Mouse (Mus musculus) hindbrain, embryonic 11.5 days (tissue): Measurements from ENCODE around the gene Ssbp2. TPM values are rescaled to one million over a fixed set of nuclear protein-coding genes. Genes with fewer than 3 reads are reported as not detected.

Experiments used
- ATAC-seq: fragments of 200-750 bp; cut with Nextera tagmentation; 2 replicates; pipeline ENCODE4 v1.8.0; 2017; ENCODE audit warnings: mild to moderate bottlenecking, moderate TSS enrichment, moderate library complexity; ENCODE audit not compliant: low FRiP score
- DNase-seq: peaks from one replicate; pipeline ENCODE4 v3.0.0-alpha.2; 2015; ENCODE audit warnings: low spot score
- H3K27ac ChIP-seq: fragments of 300-500 bp; sonication (generic); 2 replicates; pipeline ENCODE4 v1.5.1; 2014; ENCODE audit warnings: mild to moderate bottlenecking, low read depth, low read length
- H3K27me3 ChIP-seq: fragments of 300-500 bp; sonication (generic); 2 replicates; pipeline ENCODE4 v1.6.1; 2014; ENCODE audit warnings: mild to moderate bottlenecking, low read length, moderate library complexity, mixed read lengths; ENCODE audit not compliant: control insufficient read depth, insufficient read depth
- H3K36me3 ChIP-seq: fragments of 300-500 bp; sonication (generic); 2 replicates; pipeline ENCODE4 v1.6.1; 2014; ENCODE audit warnings: mild to moderate bottlenecking, low read length, moderate library complexity, mixed read lengths; ENCODE audit not compliant: control insufficient read depth, insufficient read depth
- H3K4me1 ChIP-seq: fragments of 300-500 bp; sonication (generic); replicated peaks from 2 replicates; pipeline ENCODE4 v1.6.1; 2014; ENCODE audit warnings: low read length, mixed read lengths; ENCODE audit not compliant: control insufficient read depth, insufficient read depth
- H3K4me2 ChIP-seq: fragments of 300-500 bp; sonication (generic); replicated peaks from 2 replicates; pipeline ENCODE4 v1.6.1; 2014; ENCODE audit warnings: mild to moderate bottlenecking, low read depth, low read length
- H3K4me3 ChIP-seq: fragments of 300-500 bp; sonication (generic); 2 replicates; pipeline ENCODE4 v1.5.1; 2014; ENCODE audit warnings: low read depth, low read length
- H3K9ac ChIP-seq: fragments of 300-500 bp; sonication (generic); 2 replicates; pipeline ENCODE4 v1.6.1; 2014; ENCODE audit warnings: low read depth, low read length
- H3K9me3 ChIP-seq: fragments of 300-500 bp; sonication (generic); 2 replicates; pipeline ENCODE4 v1.6.1; 2016; ENCODE audit warnings: low read length; ENCODE audit not compliant: control insufficient read depth
- WGBS: fragments of 180-500 bp; shearing (Covaris S2); extraction: QIAGEN DNeasy Blood & Tissue Kit; methylation state at CpG from one replicate; pipeline ENCODE4 v1.1.7; 2014; 5-methylcytosine and 5-hydroxymethylcytosine counted together
- polyA plus RNA-seq: library from polyadenylated mRNA; unstranded; fragments of >200 nt; fragmentation: Nextera tagmentation; extraction: Ambion mirVana; gene quantifications from 2 replicates; pipeline ENCODE4 v1.2.1, GENCODE M21; 2014

Gene Ssbp2
- polyA plus RNA-seq, 1 experiment from 2014 or later: 152 TPM

DNA sequence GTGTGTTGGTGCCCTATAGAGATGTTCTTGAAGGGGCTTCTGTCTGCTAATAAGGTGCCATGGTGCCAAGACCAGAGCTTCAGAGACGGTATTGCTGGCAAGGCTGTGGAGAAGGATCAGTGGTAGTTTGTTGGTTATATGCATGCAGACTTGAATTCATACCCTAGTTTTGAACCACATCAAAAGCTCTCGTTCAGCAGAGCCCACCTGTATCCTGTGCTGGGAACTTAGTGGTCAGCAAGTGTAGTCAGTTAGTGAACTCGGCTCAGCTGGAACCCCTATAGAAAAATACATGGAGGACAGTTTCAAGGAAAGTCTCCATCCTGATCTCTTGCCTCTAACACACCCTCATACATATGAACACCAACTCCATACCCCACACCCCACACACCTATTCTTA is 69.7 kb downstream of the Ssbp2 start:
- no peak for DNase-seq
- no peaks in the 10 kb centered on the region for H3K27me3 ChIP-seq
- no peak for ATAC-seq
- no peak overlapping the region for H3K27ac ChIP-seq
- no peaks in the 10 kb centered on the region for H3K9me3 ChIP-seq
- H3K9ac ChIP-seq: no peak overlapping the region
- peaks cover 5% of the 10 kb centered on the region for H3K36me3 ChIP-seq
- no peaks in the 10 kb centered on the region for H3K4me1 ChIP-seq
- no peak overlapping the region for H3K4me3 ChIP-seq
- 98% methylated on average over 3 of the region's 3 CpGs for WGBS
- H3K4me2 ChIP-seq: no peak overlapping the region

DNA sequence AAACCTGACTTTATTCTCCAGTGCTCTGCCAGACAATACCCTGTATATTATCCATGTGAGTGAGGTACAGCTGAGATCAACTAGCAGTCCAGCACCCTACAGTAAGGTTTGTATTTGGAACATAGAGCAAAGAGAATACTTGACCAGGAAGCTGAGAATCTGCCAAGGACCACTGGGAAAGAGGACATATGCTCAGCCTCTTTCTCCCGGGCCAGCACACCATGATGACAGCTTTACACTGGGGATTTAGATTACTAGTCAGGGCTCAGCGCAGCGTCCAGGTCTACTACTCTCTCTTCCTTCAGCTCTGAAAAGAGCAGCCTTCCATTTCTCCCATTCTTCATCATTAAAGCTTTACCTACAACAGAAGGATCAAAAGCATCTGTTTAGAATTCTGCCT is 76.6 kb downstream of the Ssbp2 start:
- Histone ChIP-seq H3K27me3 (no peaks in the 10 kb centered on the region), H3K27ac (no peak overlapping the region), H3K4me2 (no peak overlapping the region), H3K36me3 (peaks cover 5% of the 10 kb centered on the region), H3K4me1 (no peaks in the 10 kb centered on the region), H3K9me3 (no peaks in the 10 kb centered on the region), H3K9ac (no peak overlapping the region), H3K4me3 (no peak overlapping the region)
- ATAC-seq (no peak), DNase-seq (no peak)
- 81% methylated on average over 3 of the region's 3 CpGs for WGBS

DNA sequence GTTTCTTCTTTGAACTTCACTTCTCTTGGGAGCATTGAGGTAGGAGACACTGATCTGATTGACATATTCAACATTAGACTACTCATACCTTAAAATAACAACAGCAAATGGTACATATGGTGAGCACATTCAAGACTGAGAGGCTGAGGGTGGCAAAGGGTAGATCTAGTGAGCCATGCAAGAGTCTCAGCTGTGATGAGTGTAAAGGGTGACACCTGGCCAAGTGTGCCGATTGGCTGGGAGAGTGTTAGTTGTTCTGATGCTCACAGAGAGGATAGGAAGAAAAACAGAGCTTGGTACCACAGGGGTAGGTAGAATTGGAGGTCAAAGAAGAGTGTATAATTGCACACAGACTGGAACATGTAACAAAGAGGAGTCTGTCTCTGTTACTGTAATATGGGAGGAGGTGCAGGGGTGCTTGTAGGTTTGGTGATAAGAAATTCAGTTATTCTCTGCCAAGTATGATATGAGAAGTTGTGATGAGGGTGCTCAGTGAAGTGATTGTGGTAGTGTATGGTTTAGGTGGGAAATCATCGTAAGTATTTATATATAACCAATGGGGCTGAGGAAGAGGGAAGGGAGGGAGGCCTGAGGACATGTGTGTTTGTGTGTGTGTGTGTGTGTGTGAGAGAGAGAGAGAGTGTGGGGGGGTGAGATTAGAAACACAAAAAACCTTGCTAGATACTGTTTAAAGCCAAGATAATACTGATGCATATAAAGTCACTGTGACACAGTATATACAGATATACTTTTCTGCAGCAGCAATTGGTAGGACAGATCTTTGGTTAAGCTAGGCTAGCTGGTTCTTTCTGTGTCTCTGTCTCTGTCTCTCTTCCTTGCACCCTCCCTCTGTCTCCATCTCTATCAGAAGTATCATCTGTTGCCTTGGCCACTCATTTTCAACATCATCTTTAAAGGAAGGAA is 80.3 kb downstream of the Ssbp2 start:
- 89% methylated on average over 2 of the region's 2 CpGs for WGBS
- H3K36me3 ChIP-seq: no peaks in the 10 kb centered on the region
- H3K4me3 ChIP-seq: no peak overlapping the region
- H3K9me3 ChIP-seq: no peaks in the 10 kb centered on the region
- no peaks in the 10 kb centered on the region for H3K4me1 ChIP-seq
- H3K27me3 ChIP-seq: no peaks in the 10 kb centered on the region
- no peak overlapping the region for H3K4me2 ChIP-seq
- no peak for ATAC-seq
- H3K9ac ChIP-seq: no peak overlapping the region
- DNase-seq: no peak
- H3K27ac ChIP-seq: no peak overlapping the region

DNA sequence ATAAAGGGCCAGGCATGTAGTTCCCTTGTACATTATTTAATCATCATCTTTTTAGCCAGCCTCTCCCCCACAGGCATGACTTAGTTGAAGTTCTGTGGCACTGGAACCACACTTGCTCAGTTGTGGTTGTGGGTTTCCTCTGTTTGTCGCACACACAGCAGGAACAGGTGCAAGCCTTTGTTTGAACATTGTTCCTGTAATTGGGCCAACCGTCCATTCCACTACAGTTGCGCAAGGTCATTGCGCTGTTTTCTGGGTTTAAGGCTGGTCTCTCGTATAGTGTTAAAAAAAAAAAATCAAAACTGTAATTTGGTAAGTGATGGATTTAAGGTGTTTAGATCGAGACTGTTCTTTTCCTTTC is 81.0 kb downstream of the Ssbp2 start:
- no peaks in the 10 kb centered on the region for H3K9me3 ChIP-seq
- DNase-seq (no peak), ATAC-seq (no peak)
- no peaks in the 10 kb centered on the region for H3K36me3 ChIP-seq
- H3K27ac ChIP-seq: no peak overlapping the region
- no peak overlapping the region for H3K9ac ChIP-seq
- 90% methylated on average over 6 of the region's 6 CpGs for WGBS
- no peak overlapping the region for H3K4me2 ChIP-seq
- H3K4me3 ChIP-seq: no peak overlapping the region
- H3K27me3 ChIP-seq: no peaks in the 10 kb centered on the region
- no peaks in the 10 kb centered on the region for H3K4me1 ChIP-seq

DNA sequence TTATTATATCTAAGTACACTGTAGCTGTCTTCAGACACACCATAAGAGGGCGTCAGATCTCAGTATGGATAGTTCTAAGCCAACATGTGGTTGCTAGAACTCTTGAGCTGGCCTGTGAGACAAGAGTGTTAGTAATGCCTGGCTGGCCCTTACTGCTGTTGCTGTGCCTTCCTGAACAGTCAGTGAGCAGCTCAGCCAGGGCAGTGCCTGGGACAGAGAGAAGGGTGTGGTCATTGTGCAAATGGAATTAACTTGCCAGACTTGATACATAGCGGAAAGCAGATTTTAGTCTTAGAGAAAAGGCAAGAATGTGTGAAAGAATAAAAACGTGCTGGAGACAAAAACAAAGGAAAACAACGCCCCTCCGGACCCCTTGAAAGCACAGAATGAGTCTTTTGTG is 83.5 kb downstream of the Ssbp2 start:
- Histone ChIP-seq H3K36me3 (no peaks in the 10 kb centered on the region), H3K9me3 (no peaks in the 10 kb centered on the region), H3K4me2 (no peak overlapping the region), H3K4me1 (no peaks in the 10 kb centered on the region), H3K27ac (no peak overlapping the region), H3K9ac (no peak overlapping the region), H3K27me3 (no peaks in the 10 kb centered on the region), H3K4me3 (no peak overlapping the region)
- ATAC-seq (peak; percentile 53; the same call in 1 of the 2 replicates), DNase-seq (no peak)
- WGBS: 74% methylated on average over 5 of the region's 5 CpGs

DNA sequence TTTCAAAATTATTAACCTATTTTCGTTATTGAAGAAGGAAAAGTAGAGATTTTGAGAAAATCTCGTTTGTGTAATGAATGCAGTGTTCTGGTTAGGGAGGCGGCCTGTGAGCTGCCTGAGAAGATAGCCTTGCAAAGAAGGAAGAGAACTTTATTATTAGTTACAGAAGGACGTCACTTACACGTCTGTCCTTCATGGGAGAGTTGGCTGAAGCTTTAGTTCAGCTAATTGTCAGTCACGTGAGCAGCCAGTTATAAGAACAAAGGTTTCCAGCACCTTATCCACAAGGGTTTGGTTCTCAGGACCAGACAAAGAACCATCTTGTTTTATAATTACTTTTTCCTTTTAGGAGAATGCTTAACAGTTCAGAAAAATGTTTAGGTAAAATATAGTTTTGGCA is 104.0 kb downstream of the Ssbp2 start:
- no peaks in the 10 kb centered on the region for H3K4me1 ChIP-seq
- H3K27me3 ChIP-seq: no peaks in the 10 kb centered on the region
- no peak overlapping the region for H3K9ac ChIP-seq
- H3K27ac ChIP-seq: no peak overlapping the region
- H3K4me2 ChIP-seq: no peak overlapping the region
- ATAC-seq (no peak), DNase-seq (no peak)
- no peaks in the 10 kb centered on the region for H3K36me3 ChIP-seq
- 77% methylated on average over 6 of the region's 6 CpGs for WGBS
- no peak overlapping the region for H3K4me3 ChIP-seq
- H3K9me3 ChIP-seq: no peaks in the 10 kb centered on the region

DNA sequence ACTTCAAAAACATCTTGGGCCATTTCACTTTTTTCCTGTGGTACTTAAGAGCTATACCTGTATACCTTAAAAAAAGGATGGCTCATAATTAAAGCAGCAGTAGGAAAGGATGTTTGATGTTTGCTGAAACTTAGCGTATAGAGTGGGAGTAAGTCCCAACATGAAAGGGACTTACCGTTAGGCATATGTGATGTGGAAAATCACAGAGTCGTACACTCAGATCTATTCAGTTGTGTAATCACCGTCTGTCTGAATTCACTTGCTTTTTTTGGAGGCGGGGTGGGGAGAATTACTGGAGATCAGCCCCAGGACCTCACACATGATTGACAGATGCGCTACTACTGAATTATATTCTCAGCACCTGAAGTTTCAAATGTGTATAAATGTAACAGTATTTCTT is 104.7 kb downstream of the Ssbp2 start:
- H3K4me2 ChIP-seq: no peak overlapping the region
- H3K4me1 ChIP-seq: no peaks in the 10 kb centered on the region
- WGBS: 86% methylated on average over 6 of the region's 6 CpGs
- no peaks in the 10 kb centered on the region for H3K36me3 ChIP-seq
- H3K4me3 ChIP-seq: no peak overlapping the region
- no peak for ATAC-seq
- H3K9me3 ChIP-seq: no peaks in the 10 kb centered on the region
- no peak for DNase-seq
- no peak overlapping the region for H3K9ac ChIP-seq
- H3K27ac ChIP-seq: no peak overlapping the region
- H3K27me3 ChIP-seq: no peaks in the 10 kb centered on the region

DNA sequence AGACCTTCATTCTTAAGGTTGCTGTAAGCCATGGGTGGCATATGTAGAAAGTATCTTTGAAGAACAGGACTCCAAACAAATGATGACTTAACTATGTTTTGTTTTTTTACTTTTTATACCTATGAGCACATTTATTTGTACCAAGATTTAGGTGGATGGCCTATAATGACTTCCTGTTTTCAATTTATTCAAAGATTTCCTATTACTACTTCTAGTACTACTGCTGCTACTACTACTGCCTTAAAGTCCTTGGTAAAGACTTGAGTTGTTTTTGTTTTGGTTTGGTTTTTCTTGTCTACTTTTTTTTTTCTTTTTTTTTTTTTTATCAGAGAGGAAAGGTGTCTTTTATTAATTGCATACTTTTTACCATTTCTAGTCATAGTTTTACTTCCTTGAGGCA is 121.4 kb downstream of the Ssbp2 start:
- DNase-seq (no peak), ATAC-seq (no peak)
- no peak overlapping the region for H3K4me2 ChIP-seq
- H3K4me3 ChIP-seq: no peak overlapping the region
- H3K4me1 ChIP-seq: no peaks in the 10 kb centered on the region
- no peak overlapping the region for H3K9ac ChIP-seq
- H3K27me3 ChIP-seq: no peaks in the 10 kb centered on the region
- H3K36me3 ChIP-seq: no peaks in the 10 kb centered on the region
- H3K27ac ChIP-seq: no peak overlapping the region
- no peaks in the 10 kb centered on the region for H3K9me3 ChIP-seq

DNA sequence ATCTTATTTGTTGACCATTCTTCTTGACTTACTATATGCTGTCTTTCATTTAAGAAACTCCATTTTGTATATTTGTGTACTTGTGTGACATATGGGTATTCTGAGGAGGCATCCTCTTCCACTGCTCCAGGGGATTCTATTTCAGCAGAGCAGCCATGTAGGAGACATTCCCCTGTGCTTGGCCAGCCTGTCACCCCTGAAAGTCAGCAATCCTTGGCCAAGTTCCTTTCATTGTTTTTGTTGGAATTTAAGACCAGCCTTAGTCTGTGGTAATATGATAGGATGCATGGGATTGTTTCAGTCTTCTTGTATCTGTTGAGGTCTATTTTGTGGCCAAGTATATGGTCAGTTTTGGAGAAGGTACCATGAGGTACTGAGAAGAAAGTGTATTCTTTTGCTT is 122.1 kb downstream of the Ssbp2 start:
- no peak overlapping the region for H3K9ac ChIP-seq
- no peaks in the 10 kb centered on the region for H3K36me3 ChIP-seq
- no peak overlapping the region for H3K27ac ChIP-seq
- no peaks in the 10 kb centered on the region for H3K9me3 ChIP-seq
- no peak for DNase-seq
- H3K27me3 ChIP-seq: no peaks in the 10 kb centered on the region
- no peak for ATAC-seq
- H3K4me3 ChIP-seq: no peak overlapping the region
- H3K4me2 ChIP-seq: no peak overlapping the region
- no peaks in the 10 kb centered on the region for H3K4me1 ChIP-seq
